Mouse (Mus musculus) kidney, adult 2 months (tissue): ENCODE measurements around the gene Slc9c1.

ENCODE experiments used
- CTCF ChIP-seq: fragments of 200-500 bp; conservative IDR thresholded peaks from 2 replicates; pipeline ENCODE4 v1.5.1; 2011; ENCODE audit warnings: low read depth, mild to moderate bottlenecking, control low read depth, low read length, moderate library complexity, mixed read lengths; ENCODE audit not compliant: insufficient read depth, insufficient read length
- POLR2A ChIP-seq: fragments of 200-500 bp; IDR thresholded peaks from one replicate; pipeline ENCODE4 v1.6.1; 2011; ENCODE audit warnings: low read depth, low read length, control low read depth

DNA sequence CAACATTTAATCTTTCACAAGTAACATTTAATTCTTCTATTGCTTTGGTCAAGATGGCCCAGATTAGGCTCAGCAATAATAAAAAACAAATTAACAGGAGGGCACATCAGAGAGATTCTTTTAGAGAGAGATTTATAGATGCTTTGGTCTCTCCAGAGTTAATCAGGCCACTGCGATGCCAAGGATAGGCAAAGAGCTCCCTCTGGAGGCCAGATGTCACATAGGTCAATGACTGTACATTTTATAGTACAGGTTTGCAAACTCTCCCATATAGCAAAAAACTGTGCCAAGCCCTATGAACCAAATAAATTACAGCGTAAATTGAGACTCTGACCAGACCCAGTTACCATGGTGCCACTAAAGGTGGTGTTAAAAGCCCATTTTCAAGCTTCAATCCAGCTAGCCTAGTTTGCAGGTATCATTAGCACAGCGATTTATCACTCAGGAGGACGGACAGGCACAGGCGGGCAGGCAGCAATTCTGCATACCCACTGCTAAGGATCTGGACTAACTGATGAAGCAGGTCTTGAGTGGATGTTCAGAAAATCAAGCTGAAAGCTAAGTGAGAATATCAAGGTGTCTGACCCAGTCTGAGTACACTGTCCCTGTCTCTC lies 95.3 kb downstream of the Slc9c1 start:
- TF ChIP-seq POLR2A (no peak), CTCF (peak; percentile 83)
